Mouse (Mus musculus) kidney, adult 11 months (tissue): ENCODE measurements around the gene Atp5g1.
A peak's percentile ranks its signal among the peaks of the same experiment; 100 is the strongest.
"Not testable (repeated sequence)": the region's sequence is repeated elsewhere in the genome, so short reads cannot be mapped to it uniquely, and the experiment has no call there.

Experiments used
- DNase-seq: peaks from one replicate; pipeline ENCODE4 v3.0.0; 2022

The Atp5g1 gene

GRCm38 (mm10) chr11:96075509-96076220 lies at the start of gene Atp5g1:
Gene Atp5g1 (minus strand): TSS chr11:96075670.
- DNase-seq: peak; percentile 100

GRCm38 (mm10) chr11:96124052-96124914 lies 48.8 kb upstream of the Atp5g1 start:
- DNase-seq: no peak

- DNase-seq: not testable (repeated sequence)
These were observed 47.3 kb upstream of the Atp5g1 start for GRCm38 (mm10) chr11:96122806-96123205.

GRCm38 (mm10) chr11:96119401-96119800 lies 43.9 kb upstream of the Atp5g1 start:
- DNase-seq: no peak

GRCm38 (mm10) chr11:96116925-96117324 lies 41.5 kb upstream of the Atp5g1 start:
- DNase-seq: not testable (repeated sequence)

- DNase-seq: no peak
These were observed 40.6 kb upstream of the Atp5g1 start for GRCm38 (mm10) chr11:96116116-96116515.

GRCm38 (mm10) chr11:96115416-96115815 lies 39.9 kb upstream of the Atp5g1 start:
- no peak for DNase-seq

GRCm38 (mm10) chr11:96114077-96114476 lies 38.6 kb upstream of the Atp5g1 start:
- DNase-seq: no peak

GRCm38 (mm10) chr11:96111751-96112150 lies 36.3 kb upstream of the Atp5g1 start, which contains the start of gene Calcoco2:
Gene Calcoco2 (minus strand): TSS chr11:96111964.
- DNase-seq: no peak

- not testable (repeated sequence) for DNase-seq
These were observed 35.5 kb upstream of the Atp5g1 start for GRCm38 (mm10) chr11:96110950-96111349.

- DNase-seq: no peak
These were observed 32.9 kb upstream of the Atp5g1 start for GRCm38 (mm10) chr11:96108376-96108775.

GRCm38 (mm10) chr11:96093361-96093760 lies 17.9 kb upstream of the Atp5g1 start:
- peak; percentile 23 for DNase-seq

GRCm38 (mm10) chr11:96092674-96093291 lies 17.3 kb upstream of the Atp5g1 start:
- DNase-seq: no peak

GRCm38 (mm10) chr11:96091073-96091472 lies 15.6 kb upstream of the Atp5g1 start:
- DNase-seq: no peak

- DNase-seq: no peak
These were observed 12.5 kb upstream of the Atp5g1 start for GRCm38 (mm10) chr11:96087981-96088380.

- no peak for DNase-seq
These were observed 7.2 kb upstream of the Atp5g1 start for GRCm38 (mm10) chr11:96082682-96083081.

- no peak for DNase-seq
These were observed 5.3 kb upstream of the Atp5g1 start for GRCm38 (mm10) chr11:96080736-96081135.

- DNase-seq: no peak
These were observed 993 bp upstream of the Atp5g1 start for GRCm38 (mm10) chr11:96076221-96077105.

- DNase-seq: no peak
These were observed 327 bp downstream of the Atp5g1 start for GRCm38 (mm10) chr11:96075177-96075508.

- DNase-seq: peak; percentile 34
These were observed 906 bp downstream of the Atp5g1 start for GRCm38 (mm10) chr11:96074351-96075176.

GRCm38 (mm10) chr11:96073295-96073993 lies 2.0 kb downstream of the Atp5g1 start:
- no peak for DNase-seq
